Mouse (Mus musculus) right cerebral cortex, postnatal 25 days (tissue): ENCODE measurements at regions not wholly inside any gene's neighbourhood (a gene's known extent, or its start where the extent isn't known, plus 50 kb on each side); places are given as distances from the start of the nearest gene placed in this dataset.

ENCODE experiments used
- DNase-seq: peaks from one replicate; pipeline ENCODE4 v3.0.0; 2022

DNA sequence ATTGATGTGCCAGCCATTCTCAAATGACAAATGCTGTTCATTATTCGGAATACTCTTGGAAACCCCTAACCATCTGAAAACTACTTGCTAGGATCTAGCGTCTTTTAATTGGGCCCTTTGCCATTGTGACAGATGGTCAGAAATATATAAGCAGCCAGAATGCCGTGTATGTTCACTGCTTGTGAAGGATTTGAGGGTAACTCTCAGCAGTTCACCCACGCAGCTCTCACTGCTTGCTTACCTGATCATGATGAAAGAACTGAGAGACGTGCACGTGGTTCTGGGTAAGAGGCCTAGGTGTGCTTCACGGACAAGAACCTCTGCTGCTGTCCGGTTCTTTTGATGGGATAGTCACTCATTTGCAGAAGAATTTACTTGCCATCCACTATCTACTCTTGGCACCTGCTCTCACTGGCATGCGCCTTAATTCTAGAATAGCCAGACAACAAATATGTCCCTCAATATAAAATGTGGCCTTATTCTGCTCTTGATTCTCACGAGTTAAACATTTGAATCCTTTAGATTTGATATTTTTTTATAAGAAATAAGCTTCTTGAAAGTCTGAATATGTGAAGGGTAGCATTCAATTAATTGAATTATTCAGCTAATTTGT lies 328.1 kb downstream of the Ptprc start:
- DNase-seq: peak; percentile 8

GRCm38 (mm10) chr1:137846857-137847256 lies 328.7 kb downstream of the Ptprc start:
- no peak for DNase-seq

DNA sequence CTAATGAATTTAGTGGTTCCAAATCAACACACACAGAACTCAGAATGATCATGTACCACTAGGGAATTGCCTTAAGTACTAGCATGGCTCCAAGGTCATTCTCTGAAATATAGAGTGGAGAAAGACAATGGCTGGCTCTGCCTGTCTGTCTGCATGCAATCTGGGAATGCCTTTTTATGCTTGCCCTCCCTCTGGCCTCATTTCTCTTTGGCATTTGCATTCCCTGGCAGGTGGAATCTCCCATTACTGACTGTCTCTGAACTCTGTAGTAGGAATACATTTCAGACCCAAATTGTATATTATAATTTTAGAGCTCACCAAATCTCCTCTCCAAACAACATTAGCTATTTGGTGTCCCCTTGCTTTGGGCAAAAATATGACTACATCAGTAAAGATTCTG lies 335.0 kb downstream of the Ptprc start:
- no peak for DNase-seq

GRCm38 (mm10) chr1:137839703-137840102 lies 335.8 kb downstream of the Ptprc start:
- no peak for DNase-seq

- no peak for DNase-seq
Observed at GRCm38 (mm10) chr1:137839263-137839662, 336.2 kb downstream of the Ptprc start.

GRCm38 (mm10) chr1:137838357-137838756 lies 337.2 kb downstream of the Ptprc start:
- no peak for DNase-seq

- DNase-seq: no peak
Observed at GRCm38 (mm10) chr1:137833535-137833934, 342.0 kb downstream of the Ptprc start.

DNA sequence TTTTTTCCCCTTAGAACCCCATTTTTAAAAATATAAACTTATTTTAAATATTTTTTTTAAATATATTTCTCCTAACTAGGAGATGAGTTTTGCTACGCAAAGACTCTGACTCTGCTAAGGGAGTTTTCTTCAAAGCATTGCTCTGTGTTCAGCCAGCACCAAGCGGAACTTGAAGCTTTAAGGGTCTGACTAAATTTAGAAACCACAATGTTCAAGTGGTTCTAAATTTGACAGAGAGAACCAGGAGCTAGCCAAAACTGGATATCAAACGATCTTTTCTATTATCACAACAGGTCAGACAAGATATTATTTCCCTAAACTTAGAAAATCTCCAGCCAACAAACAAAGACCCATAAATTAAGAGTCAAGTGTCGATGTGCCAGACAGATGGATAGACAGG lies 344.2 kb downstream of the Ptprc start:
- no peak for DNase-seq

- DNase-seq: no peak
Observed at GRCm38 (mm10) chr1:137827379-137827778, 348.1 kb downstream of the Ptprc start.

DNA sequence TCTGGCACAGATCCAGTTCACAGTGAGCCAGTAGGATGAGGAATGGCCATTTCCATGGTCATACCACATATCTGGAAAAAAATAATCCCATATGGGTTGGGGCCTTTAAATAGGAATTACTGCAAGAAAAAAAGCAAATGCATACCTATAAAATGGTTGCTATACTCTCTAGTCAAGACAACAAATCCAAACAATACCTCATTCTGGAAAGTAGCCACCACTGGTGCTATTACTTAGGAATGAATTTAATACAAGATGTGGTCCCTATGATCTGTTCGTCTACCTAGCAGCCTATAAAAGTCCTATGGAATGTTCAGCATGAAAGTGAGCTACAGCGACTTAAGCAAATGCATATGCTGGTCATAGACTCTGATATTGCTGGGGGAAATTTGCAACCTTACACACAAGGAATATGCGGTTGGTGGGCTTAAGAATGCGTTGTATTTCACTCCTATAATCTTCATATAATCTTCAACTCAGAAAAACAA lies 360.1 kb downstream of the Ptprc start:
- no peak for DNase-seq

DNA sequence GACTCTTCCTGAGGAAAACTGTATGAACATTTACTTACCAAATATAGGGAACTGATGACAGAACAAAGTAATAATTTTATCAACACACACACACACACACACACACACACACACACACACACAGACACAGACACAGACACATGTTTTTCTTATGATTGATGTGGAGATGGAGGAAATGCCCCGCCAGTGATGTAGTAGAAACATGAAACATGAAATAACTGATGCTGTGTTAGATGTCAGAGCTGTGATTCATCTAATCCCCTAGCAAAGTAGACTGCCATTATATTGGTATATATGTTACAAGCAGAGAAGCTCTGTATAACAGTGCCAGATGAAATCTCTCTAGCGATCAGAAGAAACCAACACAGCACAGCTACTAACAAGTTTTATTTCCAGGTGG lies 361.0 kb downstream of the Ptprc start:
- DNase-seq: no peak

GRCm38 (mm10) chr1:137813716-137814115 lies 361.8 kb downstream of the Ptprc start:
- DNase-seq: no peak

DNA sequence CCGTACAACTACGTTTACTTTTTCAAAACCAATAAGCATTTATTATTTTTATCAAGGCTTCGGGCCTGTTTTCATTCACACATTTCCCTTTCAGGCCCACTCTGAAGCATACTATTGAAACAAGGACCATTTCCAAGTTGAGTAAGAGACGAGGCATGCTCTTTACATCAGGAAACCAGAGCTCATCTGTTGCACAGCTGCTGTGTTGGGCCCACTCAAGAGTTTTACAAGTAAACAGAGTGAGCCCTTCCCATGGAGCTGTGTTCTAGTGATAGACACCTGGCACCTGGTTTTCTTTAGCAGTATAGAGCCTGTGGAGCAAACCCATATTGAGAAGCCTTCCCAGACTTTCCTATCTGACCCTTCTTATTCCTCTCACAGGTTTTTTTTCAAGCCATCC lies 363.5 kb downstream of the Ptprc start:
- no peak for DNase-seq

DNA sequence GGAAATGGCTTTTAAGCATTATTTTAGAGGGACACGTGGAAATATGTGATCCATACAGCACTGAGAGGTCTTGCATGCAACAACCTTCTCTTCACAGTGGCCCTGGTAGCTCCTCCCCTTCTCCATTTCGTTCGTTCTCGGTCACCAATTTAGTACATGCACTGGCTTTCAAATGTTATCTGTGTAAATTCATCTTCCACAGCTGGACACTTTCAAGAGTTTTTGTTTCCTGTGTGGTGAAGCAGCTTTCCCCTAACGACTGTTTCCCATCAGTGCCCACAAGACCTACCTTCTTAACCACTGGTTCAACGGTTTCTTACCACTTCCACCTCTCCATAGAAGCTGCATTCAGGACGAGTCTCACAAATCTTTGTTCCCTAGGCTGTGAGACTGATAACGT lies 368.8 kb downstream of the Ptprc start:
- DNase-seq: no peak

DNA sequence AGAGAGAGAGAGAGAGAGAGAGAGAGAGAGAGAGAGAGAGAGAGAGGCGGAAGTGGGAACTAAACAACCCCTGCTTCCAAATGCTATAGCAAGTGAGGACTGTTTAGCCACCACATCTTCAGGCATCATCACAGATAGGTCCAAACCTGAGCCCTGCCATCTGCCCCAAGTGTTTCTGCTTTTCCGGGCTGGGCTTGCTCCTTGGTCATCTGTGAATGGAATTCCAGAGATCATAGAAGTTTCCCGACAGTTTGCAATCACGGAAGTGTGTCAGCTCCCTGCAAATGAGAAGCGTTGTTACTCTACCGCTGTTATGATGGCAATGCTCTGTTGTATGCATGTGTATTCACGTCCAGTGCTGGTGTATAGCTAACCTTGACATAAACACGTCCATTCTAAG lies 369.3 kb downstream of the Ptprc start:
- DNase-seq: no peak

DNA sequence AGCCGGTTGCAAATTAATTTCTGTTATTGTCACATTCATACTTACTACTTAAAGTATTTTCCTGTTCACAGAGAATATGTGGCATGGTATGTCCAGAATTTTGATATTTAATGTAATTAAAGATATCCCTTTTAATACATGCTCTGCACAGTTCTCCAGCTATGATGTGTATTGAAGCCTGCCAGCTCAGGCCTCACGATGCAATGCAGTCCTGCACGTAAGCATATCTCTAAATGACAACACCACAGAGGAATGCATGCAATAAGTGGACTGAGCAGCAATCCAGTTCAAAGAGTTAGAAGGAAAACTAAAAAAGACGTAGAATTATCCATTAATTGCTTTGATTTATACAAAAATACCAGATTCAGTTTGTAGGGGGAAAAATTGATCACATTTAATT lies 373.4 kb downstream of the Ptprc start:
- no peak for DNase-seq

- DNase-seq: no peak
Observed at GRCm38 (mm10) chr1:137800752-137801151, 374.8 kb downstream of the Ptprc start.

GRCm38 (mm10) chr1:137788789-137789188 lies 386.7 kb downstream of the Ptprc start:
- DNase-seq: no peak

DNA sequence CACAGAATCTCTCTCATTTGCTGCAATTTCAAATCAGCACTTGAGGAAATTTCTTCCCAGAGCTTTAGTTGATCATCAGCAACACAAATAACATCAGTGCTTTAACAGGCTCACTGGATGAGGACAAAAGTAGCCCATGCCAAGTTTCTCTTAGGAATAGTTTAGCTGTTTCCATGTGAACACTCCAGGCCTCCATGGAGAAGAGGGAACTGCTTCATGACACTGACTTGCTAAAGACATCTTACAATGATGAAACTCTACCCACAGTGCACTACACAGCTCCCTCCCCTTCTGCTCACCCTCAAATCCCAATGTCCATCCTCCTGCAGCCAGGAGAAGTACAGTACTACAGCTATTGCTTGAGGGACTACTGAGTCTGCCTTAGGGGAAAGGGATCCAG lies 388.9 kb downstream of the Ptprc start:
- DNase-seq: no peak

GRCm38 (mm10) chr1:137774586-137774985 lies 400.9 kb downstream of the Ptprc start:
- no peak for DNase-seq

DNA sequence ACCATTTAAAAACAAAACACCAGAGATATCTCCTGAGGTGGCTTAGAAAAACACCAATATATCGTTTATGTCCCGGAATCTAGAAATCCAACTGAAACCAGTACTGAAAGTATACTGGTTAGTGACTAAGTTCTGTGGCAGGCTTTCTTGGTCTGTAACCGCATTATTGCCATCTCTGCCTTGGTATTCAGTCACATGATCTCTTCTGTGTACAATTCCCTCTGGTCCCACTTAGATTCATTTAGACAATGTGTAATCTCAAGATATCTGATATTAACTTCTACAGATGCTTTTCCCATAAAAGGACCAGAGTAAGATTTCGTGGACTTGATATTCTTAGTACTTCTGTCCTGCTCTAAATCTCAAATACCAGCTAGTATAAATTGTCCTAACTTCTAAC lies 414.7 kb downstream of the Ptprc start:
- DNase-seq: no peak

DNA sequence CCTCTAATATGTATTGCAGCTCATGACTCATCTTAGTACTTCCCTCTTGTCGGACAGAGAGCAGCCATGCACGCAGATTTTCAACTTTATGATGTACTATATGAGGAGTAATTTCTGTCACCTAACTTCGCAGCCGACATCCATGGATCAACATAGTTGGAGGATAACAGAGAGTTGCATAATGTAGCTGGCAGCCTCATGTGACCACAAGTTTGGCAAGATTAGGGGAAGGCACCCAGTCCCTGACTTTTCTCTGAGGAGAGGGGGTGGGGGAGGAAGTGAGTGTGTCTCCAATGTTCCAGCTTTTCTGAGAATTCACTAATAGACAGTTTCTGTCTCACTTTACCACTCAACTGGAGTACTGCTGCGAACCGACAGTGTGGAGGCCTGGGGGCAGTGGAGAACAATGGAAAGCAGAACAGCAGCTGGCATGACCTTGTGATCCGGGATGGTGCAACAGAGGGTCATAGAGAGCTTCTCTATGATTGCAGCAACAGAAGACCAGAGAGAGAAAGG lies 424.0 kb downstream of the Ptprc start:
- no peak for DNase-seq

- no peak for DNase-seq
Observed at GRCm38 (mm10) chr1:137750894-137751293, 424.6 kb downstream of the Ptprc start.

GRCm38 (mm10) chr1:137746129-137746528 lies 429.4 kb downstream of the Ptprc start:
- no peak for DNase-seq

- DNase-seq: no peak
Observed at GRCm38 (mm10) chr1:137738157-137738851, 437.2 kb downstream of the Ptprc start.
